9 mouse cellular contexts compared by ENCODE assay signal in the genomic region with DNA sequence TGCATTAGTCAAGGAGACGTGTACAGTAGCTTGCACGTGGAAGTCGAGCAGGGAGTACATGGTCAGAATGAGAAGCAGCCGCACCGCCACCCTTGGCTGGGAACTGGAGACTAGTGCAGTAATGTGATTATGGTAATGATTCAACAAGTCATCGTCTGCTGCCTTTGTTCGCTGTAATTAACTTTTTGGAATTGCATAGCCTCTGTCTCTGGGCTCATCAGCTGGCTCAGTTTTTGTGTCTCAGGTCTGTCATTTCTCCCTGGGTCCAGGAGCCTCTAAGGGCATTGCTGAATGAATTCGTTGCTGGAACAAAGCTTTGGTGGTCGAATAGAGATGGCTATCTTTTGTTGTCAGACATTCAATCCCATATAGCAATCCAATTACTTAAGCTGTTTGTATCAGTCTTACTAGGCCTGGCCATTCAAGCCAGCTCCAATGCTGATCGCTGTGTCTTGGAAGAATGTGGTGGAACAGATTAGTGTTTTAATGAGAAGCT. TPM values are rescaled to one million over a fixed set of nuclear protein-coding genes. Genes with fewer than 3 reads are reported as not detected.
DNase-seq lines count a peak whose midpoint lies in the region; ATAC-seq and TF ChIP-seq lines count a peak whose summit lies in the region.
"Had no signal": no experiment of that assay in that cellular context is flagged by ENCODE, and none has a peak within 500 bp of the region (broad histone marks: within the 10 kb centered on the region; RNA-seq: fewer than 3 reads in every experiment).

No protein-coding gene starts in this region.

- no peak overlapping the region for H3K4me2 ChIP-seq in forebrain, embryonic 12.5 days
- H3K4me2 ChIP-seq in intestine, embryonic 16.5 days (ENCODE audit: low read depth, low read length) = no peak overlapping the region

- no peak overlapping the region for H3K4me3 ChIP-seq in forebrain, embryonic 12.5 days (replicated peaks)
- H3K4me3 ChIP-seq in intestine, embryonic 16.5 days (ENCODE audit: low read length) = no peak overlapping the region
- H3K4me3 ChIP-seq in gastrocnemius, adult 2 months = no peak overlapping the region

- H3K36me3 ChIP-seq in forebrain, embryonic 12.5 days (replicated peaks) = no peaks in the 10 kb centered on the region
- H3K36me3 ChIP-seq in intestine, embryonic 16.5 days (ENCODE audit: control insufficient read depth, insufficient read depth, low read length) = no peaks in the 10 kb centered on the region

- intact Hi-C loops in gastrocnemius, adult 2 months (cut with DNase I) = no loop called here

- TF ChIP-seq CTCF in gastrocnemius, adult 2 months (IDR thresholded peaks at IDR 0.05) = no peak

- DNase-seq in right cerebral cortex, postnatal 4 days = peak; percentile 4
- no peak for DNase-seq in right cerebral cortex, adult 2 months (ENCODE audit: low spot score in 2 of 2)
- DNase-seq in retina, postnatal 1 day = peak; percentile 35
- DNase-seq in left cerebral cortex, adult 9 months (ENCODE audit: low spot score in 2 of 2) = no peak
- DNase-seq in gastrocnemius, adult 2 months = no peak
- DNase-seq: heart, postnatal 14 days had no signal

- peaks cover 10% of the 10 kb centered on the region for H3K4me1 ChIP-seq in forebrain, embryonic 12.5 days
- H3K4me1 ChIP-seq in intestine, embryonic 16.5 days (ENCODE audit: control insufficient read depth, insufficient read depth, low read length) = no peaks in the 10 kb centered on the region

- no peaks in the 10 kb centered on the region for H3K9me3 ChIP-seq in forebrain, embryonic 12.5 days
- no peaks in the 10 kb centered on the region for H3K9me3 ChIP-seq in intestine, embryonic 16.5 days (ENCODE audit: control insufficient read depth, low read length)

- WGBS in forebrain, embryonic 12.5 days = 14% methylated on average over 10 of the region's 10 CpGs
- WGBS in intestine, embryonic 16.5 days = 68% methylated on average over 10 of the region's 10 CpGs

- peak; percentile 83 for ATAC-seq in forebrain, embryonic 12.5 days (ENCODE audit: low FRiP score)
- 0 out of 2 replicates have a peak, but pooled peaks have one; percentile 12 for ATAC-seq in intestine, embryonic 16.5 days
- ATAC-seq in frontal cortex, adult (ENCODE audit: low TSS enrichment) = no peak

- H3K27me3 ChIP-seq in forebrain, embryonic 12.5 days = no peaks in the 10 kb centered on the region
- no peaks in the 10 kb centered on the region for H3K27me3 ChIP-seq in intestine, embryonic 16.5 days (replicated peaks; ENCODE audit: control insufficient read depth, insufficient read depth, low read length)

- H3K9ac ChIP-seq in forebrain, embryonic 12.5 days = no peak overlapping the region
- H3K9ac ChIP-seq in intestine, embryonic 16.5 days (ENCODE audit: low read depth, low read length) = no peak overlapping the region

- H3K27ac ChIP-seq in forebrain, embryonic 12.5 days = no peak overlapping the region
- H3K27ac ChIP-seq in intestine, embryonic 16.5 days (ENCODE audit: low read length) = no peak overlapping the region
- no peak overlapping the region for H3K27ac ChIP-seq in gastrocnemius, adult 2 months

RNA-seq across cellular contexts. Expression of gene Jag1, which starts 36.8 kb away (rescaled TPM):
- 20.5 and 21.2 TPM in 2 replicates for polyA plus RNA-seq in forebrain, embryonic 12.5 days (2016; fragmentation: Nextera tagmentation; extraction: Ambion mirVana)
- 5.1 and 8.9 TPM in 2 replicates for polyA plus RNA-seq in intestine, embryonic 16.5 days (2015; fragmentation: Nextera tagmentation; extraction: Ambion mirVana)
- total RNA-seq in gastrocnemius, adult 2 months (2021) = 1 to 10 TPM; 5.3 to 6.7 TPM

Comparison
In these comparisons a context has a peak if more than half of its experiments do, and no peak if none do; other contexts are left out.
1. DNase-seq: peak in right cerebral cortex, postnatal 4 days (single experiment) and retina, postnatal 1 day (single experiment); none in right cerebral cortex, adult 2 months (0 of 2), left cerebral cortex, adult 9 months (0 of 2) and gastrocnemius, adult 2 months (single experiment).